Mouse (Mus musculus) forebrain, embryonic 11.5 days (tissue): ENCODE measurements around the gene Pla2g6. TPM values are rescaled to one million over a fixed set of nuclear protein-coding genes. Genes with fewer than 3 reads are reported as not detected.

ENCODE experiments used
- ATAC-seq: fragments of 200-750 bp; cut with Nextera tagmentation; replicated peaks from 2 replicates; pipeline ENCODE4 v1.8.0; 2017; ENCODE audit warnings: moderate TSS enrichment; ENCODE audit not compliant: low FRiP score
- DNase-seq: peaks from one replicate; pipeline ENCODE4 v3.0.0-alpha.2; 2017; ENCODE audit warnings: low spot score
- H3K27ac ChIP-seq: fragments of 300-500 bp; sonication (generic); 2 replicates; pipeline ENCODE4 v1.5.1; 2014; ENCODE audit warnings: low read depth, low read length
- H3K27me3 ChIP-seq: fragments of 300-500 bp; sonication (generic); 2 replicates; pipeline ENCODE4 v1.6.1; 2014; ENCODE audit warnings: mild to moderate bottlenecking, low read length, mixed read lengths; ENCODE audit not compliant: control insufficient read depth, insufficient read depth
- H3K36me3 ChIP-seq: fragments of 300-500 bp; sonication (generic); 2 replicates; pipeline ENCODE4 v1.6.1; 2014; ENCODE audit warnings: mild to moderate bottlenecking, low read length, moderate library complexity, mixed read lengths; ENCODE audit not compliant: control insufficient read depth, insufficient read depth
- H3K4me1 ChIP-seq: fragments of 300-500 bp; sonication (generic); replicated peaks from 2 replicates; pipeline ENCODE4 v1.6.1; 2014; ENCODE audit warnings: low read length, mixed read lengths; ENCODE audit not compliant: control insufficient read depth, insufficient read depth
- H3K4me2 ChIP-seq: fragments of 300-500 bp; sonication (generic); 2 replicates; pipeline ENCODE4 v1.6.1; 2014; ENCODE audit warnings: low read depth, mild to moderate bottlenecking, low read length, moderate library complexity, mixed read lengths; ENCODE audit not compliant: severe bottlenecking
- H3K4me3 ChIP-seq: fragments of 300-500 bp; sonication (generic); 2 replicates; pipeline ENCODE4 v1.5.1; 2014; ENCODE audit warnings: low read depth, low read length
- H3K9ac ChIP-seq: fragments of 300-500 bp; sonication (generic); 2 replicates; pipeline ENCODE4 v1.6.1; 2014; ENCODE audit warnings: low read length
- H3K9me3 ChIP-seq: fragments of 300-500 bp; sonication (generic); 2 replicates; pipeline ENCODE4 v1.6.1; 2016; ENCODE audit warnings: low read length, mixed read lengths; ENCODE audit not compliant: control insufficient read depth
- WGBS: fragments of 180-500 bp; shearing (Covaris S2); extraction: QIAGEN DNeasy Blood & Tissue Kit; methylation state at CpG from one replicate; pipeline ENCODE4 v1.1.7; 2014; 5-methylcytosine and 5-hydroxymethylcytosine counted together
- polyA plus RNA-seq: library from polyadenylated mRNA; unstranded; fragments of >200 nt; fragmentation: Nextera tagmentation; extraction: Ambion mirVana; gene quantifications from 2 replicates; pipeline ENCODE4 v1.2.1, GENCODE M21; 2014

Gene Pla2g6
- polyA plus RNA-seq, 1 experiment from 2014 or later: 22.3 TPM

GRCm38 (mm10) chr15:79254661-79255060 is 73.5 kb downstream of the Pla2g6 start, which contains the start of gene Slc16a8:
Slc16a8 (minus strand) TSS chr15:79254761.
- no peaks in the 10 kb centered on the region for H3K36me3 ChIP-seq
- DNase-seq: no peak
- ATAC-seq: no peak
- peaks cover 28% of the 10 kb centered on the region for H3K27me3 ChIP-seq
- no peak within 1 kb of the TSS for H3K27ac ChIP-seq
- H3K4me3 ChIP-seq: no peak within 1 kb of the TSS
- H3K4me1 ChIP-seq: peaks cover 7% of the 10 kb centered on the region
- no peak within 1 kb of the TSS for H3K4me2 ChIP-seq
- 33% methylated on average over 3 of the region's 3 CpGs for WGBS
- H3K9ac ChIP-seq: no peak within 1 kb of the TSS
- H3K9me3 ChIP-seq: no peaks in the 10 kb centered on the region

- Histone ChIP-seq H3K9ac (peak overlapping the region; percentile 44; the same call in 1 of the 2 replicates), H3K4me3 (peak overlapping the region; percentile 25), H3K4me2 (peak overlapping the region; percentile 55), H3K27me3 (peaks cover 26% of the 10 kb centered on the region), H3K9me3 (no peaks in the 10 kb centered on the region), H3K4me1 (peaks cover 7% of the 10 kb centered on the region), H3K36me3 (no peaks in the 10 kb centered on the region; the same call in 1 of the 2 replicates), H3K27ac (no peak overlapping the region)
- WGBS: 27% methylated on average over 24 of the region's 24 CpGs
- no peak for ATAC-seq
- no peak for DNase-seq
Measured at GRCm38 (mm10) chr15:79252580-79252979, 75.6 kb downstream of the Pla2g6 start.

- H3K4me2 ChIP-seq: peak overlapping the region; percentile 55
- H3K4me3 ChIP-seq: peak overlapping the region; percentile 25
- no peaks in the 10 kb centered on the region for H3K9me3 ChIP-seq
- peaks cover 7% of the 10 kb centered on the region for H3K4me1 ChIP-seq
- 3% methylated on average over 60 of the region's 61 CpGs for WGBS
- ATAC-seq (no peak), DNase-seq (peak; percentile 68)
- H3K27me3 ChIP-seq: peaks cover 26% of the 10 kb centered on the region
- H3K9ac ChIP-seq: peak overlapping the region; percentile 44
- H3K27ac ChIP-seq: no peak overlapping the region
- no peaks in the 10 kb centered on the region; the same call in 1 of the 2 replicates for H3K36me3 ChIP-seq
Measured at GRCm38 (mm10) chr15:79251781-79252491, 76.3 kb downstream of the Pla2g6 start.

DNA sequence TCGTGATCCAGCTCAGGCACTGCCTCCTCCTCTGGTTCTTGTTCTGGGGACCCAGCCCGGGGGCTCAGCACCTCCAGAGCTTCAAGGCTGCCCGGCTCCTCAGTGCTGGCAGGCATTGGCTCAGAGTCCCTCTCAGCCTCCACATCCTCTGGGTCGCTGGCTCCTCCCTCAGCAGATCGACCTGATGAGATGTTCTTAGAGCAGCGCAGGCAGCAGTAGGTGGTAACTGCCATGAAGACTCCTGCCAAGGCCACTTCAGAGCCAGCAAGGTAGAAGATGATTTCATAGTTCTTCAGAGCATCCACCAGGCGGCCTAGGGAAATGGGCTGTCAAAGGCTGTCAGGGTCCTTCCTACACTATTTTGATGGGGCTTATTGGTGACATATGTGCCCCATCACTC is 77.0 kb downstream of the Pla2g6 start:
- Histone ChIP-seq H3K27me3 (peaks cover 26% of the 10 kb centered on the region), H3K4me1 (peaks cover 7% of the 10 kb centered on the region), H3K4me2 (no peak overlapping the region)

GRCm38 (mm10) chr15:79250236-79250635 is 78.0 kb downstream of the Pla2g6 start:
- Histone ChIP-seq H3K4me2 (no peak overlapping the region), H3K36me3 (no peaks in the 10 kb centered on the region; the same call in 1 of the 2 replicates), H3K27ac (no peak overlapping the region), H3K4me3 (no peak overlapping the region), H3K9ac (no peak overlapping the region), H3K9me3 (no peaks in the 10 kb centered on the region), H3K27me3 (peaks cover 26% of the 10 kb centered on the region), H3K4me1 (peaks cover 7% of the 10 kb centered on the region)
- ATAC-seq (no peak), DNase-seq (no peak)
- 84% methylated on average over 2 of the region's 2 CpGs for whole genome bisulfite sequencing

More for the DNA sequence above, 77.0 kb downstream of the Pla2g6 start:
- no peak overlapping the region for H3K4me3 ChIP-seq
- WGBS: 50% methylated on average over 7 of the region's 7 CpGs
- H3K36me3 ChIP-seq: no peaks in the 10 kb centered on the region; the same call in 1 of the 2 replicates
- ATAC-seq (no peak), DNase-seq (no peak)
- H3K27ac ChIP-seq: no peak overlapping the region
- H3K9ac ChIP-seq: no peak overlapping the region
- no peaks in the 10 kb centered on the region for H3K9me3 ChIP-seq

GRCm38 (mm10) chr15:79245321-79245720 is 82.9 kb downstream of the Pla2g6 start:
- ATAC-seq: no peak
- WGBS: 94% methylated on average over 3 of the region's 3 CpGs
- Histone ChIP-seq H3K27ac (no peak overlapping the region), H3K4me2 (no peak overlapping the region), H3K9me3 (no peaks in the 10 kb centered on the region), H3K27me3 (no peaks in the 10 kb centered on the region), H3K9ac (no peak overlapping the region), H3K36me3 (peaks cover 4% of the 10 kb centered on the region; the same call in 1 of the 2 replicates), H3K4me1 (no peaks in the 10 kb centered on the region; the same call in 1 of the 2 replicates), H3K4me3 (no peak overlapping the region)
- DNase-seq: no peak

- H3K9ac ChIP-seq: no peak overlapping the region
- no peak overlapping the region for H3K4me3 ChIP-seq
- H3K36me3 ChIP-seq: peaks cover 4% of the 10 kb centered on the region; the same call in 1 of the 2 replicates
- no peak overlapping the region for H3K4me2 ChIP-seq
- no peaks in the 10 kb centered on the region for H3K27me3 ChIP-seq
- WGBS: 78% methylated on average over 7 of the region's 7 CpGs
- H3K9me3 ChIP-seq: no peaks in the 10 kb centered on the region
- no peak overlapping the region for H3K27ac ChIP-seq
- no peaks in the 10 kb centered on the region; the same call in 1 of the 2 replicates for H3K4me1 ChIP-seq
- DNase-seq: no peak
- ATAC-seq: no peak
Measured at GRCm38 (mm10) chr15:79244071-79244893, 83.9 kb downstream of the Pla2g6 start.

- Histone ChIP-seq H3K4me1 (no peaks in the 10 kb centered on the region; the same call in 1 of the 2 replicates), H3K27ac (no peak overlapping the region), H3K9ac (no peak overlapping the region), H3K9me3 (no peaks in the 10 kb centered on the region), H3K27me3 (no peaks in the 10 kb centered on the region), H3K4me2 (no peak overlapping the region), H3K36me3 (peaks cover 4% of the 10 kb centered on the region; the same call in 1 of the 2 replicates), H3K4me3 (no peak overlapping the region)
- ATAC-seq: peak; percentile 96
- WGBS: 27% methylated on average over 10 of the region's 10 CpGs
- DNase-seq: peak; percentile 98
Measured at GRCm38 (mm10) chr15:79243234-79244042, 84.8 kb downstream of the Pla2g6 start.
